Mouse (Mus musculus) stomach, embryonic 14.5 days (tissue): ENCODE data around the gene Pskh1. TPM values are rescaled to one million over a fixed set of nuclear protein-coding genes. Genes with fewer than 3 reads are reported as not detected.

Experiments
- ATAC-seq: fragments of 200-750 bp; cut with Nextera tagmentation; 2 replicates; pipeline ENCODE4 v1.8.0; 2017; ENCODE audit warnings: low read depth, moderate TSS enrichment; ENCODE audit not compliant: insufficient number of reproducible peaks, insufficient read depth, low FRiP score
- H3K27ac ChIP-seq: fragments of 300-500 bp; sonication (generic); 2 replicates; pipeline ENCODE4 v1.5.1; 2014; ENCODE audit warnings: mild to moderate bottlenecking, low read length, moderate library complexity, mixed read lengths
- H3K27me3 ChIP-seq: fragments of 300-500 bp; sonication (generic); 2 replicates; pipeline ENCODE4 v1.6.1; 2014; ENCODE audit warnings: low read length, control low read depth, mixed read lengths; ENCODE audit not compliant: control insufficient read depth, insufficient read depth
- H3K36me3 ChIP-seq: fragments of 300-500 bp; sonication (generic); 2 replicates; pipeline ENCODE4 v1.6.1; 2014; ENCODE audit warnings: mild to moderate bottlenecking, control low read depth, low read length, moderate library complexity, mixed read lengths; ENCODE audit not compliant: control insufficient read depth, insufficient read depth
- H3K4me1 ChIP-seq: fragments of 300-500 bp; sonication (generic); 2 replicates; pipeline ENCODE4 v1.6.1; 2014; ENCODE audit warnings: low read length, control low read depth, mixed read lengths; ENCODE audit not compliant: control insufficient read depth, insufficient read depth
- H3K4me2 ChIP-seq: fragments of 300-500 bp; sonication (generic); replicated peaks from 2 replicates; pipeline ENCODE4 v1.6.1; 2014; ENCODE audit warnings: low read depth, low read length, control low read depth
- H3K4me3 ChIP-seq: fragments of 300-500 bp; sonication (generic); 2 replicates; pipeline ENCODE4 v1.5.1; 2014; ENCODE audit warnings: low read depth, low read length, control low read depth
- H3K9ac ChIP-seq: fragments of 300-500 bp; sonication (generic); replicated peaks from 2 replicates; pipeline ENCODE4 v1.6.1; 2014; ENCODE audit warnings: low read depth, mild to moderate bottlenecking, control low read depth, low read length, moderate library complexity, mixed read lengths
- H3K9me3 ChIP-seq: fragments of 300-500 bp; sonication (generic); 2 replicates; pipeline ENCODE4 v1.6.1; 2016; ENCODE audit warnings: low read depth, low read length, control low read depth; ENCODE audit not compliant: control insufficient read depth
- WGBS: fragments of 180-500 bp; shearing (Covaris S2); extraction: QIAGEN DNeasy Blood & Tissue Kit; methylation state at CpG from one replicate; pipeline ENCODE4 v1.1.7; 2014; 5-methylcytosine and 5-hydroxymethylcytosine counted together
- polyA plus RNA-seq: library from polyadenylated mRNA; unstranded; fragments of >200 nt; fragmentation: Nextera tagmentation; extraction: Ambion mirVana; gene quantifications from 2 replicates; pipeline ENCODE4 v1.2.1, GENCODE M21; 2014

Gene Pskh1
- polyA plus RNA-seq, 1 experiment from 2014 or later: 30.2 TPM

- Histone ChIP-seq H3K9ac (peak overlapping the region; percentile 43), H3K36me3 (peaks cover 9% of the 10 kb centered on the region), H3K27ac (peak overlapping the region; percentile 70), H3K4me1 (no peaks in the 10 kb centered on the region), H3K9me3 (no peaks in the 10 kb centered on the region), H3K4me2 (peak overlapping the region; percentile 97), H3K27me3 (no peaks in the 10 kb centered on the region), H3K4me3 (peak overlapping the region; percentile 65)
- WGBS: under 1% methylated on average over 30 of the region's 30 CpGs
- ATAC-seq: peak; percentile 91
These were observed 36.7 kb downstream of the Pskh1 start for GRCm38 (mm10) chr8:105936866-105937475.

- WGBS: 1% methylated on average over 33 of the region's 33 CpGs
- no peak for ATAC-seq
These were observed 37.5 kb downstream of the Pskh1 start for GRCm38 (mm10) chr8:105937496-105938305.

GRCm38 (mm10) chr8:105938306-105938669 is 38.0 kb downstream of the Pskh1 start, which contains the start of gene Psmb10:
TSS of gene Psmb10 (minus strand) at chr8:105938444.
- Histone ChIP-seq H3K27me3 (no peaks in the 10 kb centered on the region), H3K9ac (peak within 1 kb of the TSS; percentile 43), H3K4me1 (no peaks in the 10 kb centered on the region), H3K4me2 (peak within 1 kb of the TSS; percentile 97), H3K4me3 (peak within 1 kb of the TSS; percentile 65), H3K9me3 (no peaks in the 10 kb centered on the region), H3K36me3 (peaks cover 7% of the 10 kb centered on the region), H3K27ac (peak within 1 kb of the TSS; percentile 70)
- no peak for ATAC-seq
- WGBS: 21% methylated on average over 4 of the region's 4 CpGs

More at GRCm38 (mm10) chr8:105937496-105938305, 37.5 kb downstream of the Pskh1 start:
- Histone ChIP-seq H3K36me3 (peaks cover 7% of the 10 kb centered on the region), H3K9me3 (no peaks in the 10 kb centered on the region), H3K4me1 (no peaks in the 10 kb centered on the region), H3K27me3 (no peaks in the 10 kb centered on the region), H3K9ac (peak overlapping the region; percentile 43), H3K4me3 (peak overlapping the region; percentile 65), H3K4me2 (peak overlapping the region; percentile 97), H3K27ac (peak overlapping the region; percentile 70)

- no peak overlapping the region for H3K4me2 ChIP-seq
- H3K9ac ChIP-seq: no peak overlapping the region
- no peaks in the 10 kb centered on the region for H3K4me1 ChIP-seq
- 94% methylated on average over 11 of the region's 11 CpGs for WGBS
- H3K27me3 ChIP-seq: no peaks in the 10 kb centered on the region
- peaks cover 41% of the 10 kb centered on the region for H3K36me3 ChIP-seq
- no peak overlapping the region for H3K27ac ChIP-seq
- ATAC-seq: no peak
- no peak overlapping the region for H3K4me3 ChIP-seq
- no peaks in the 10 kb centered on the region for H3K9me3 ChIP-seq
These were observed 41.8 kb downstream of the Pskh1 start for GRCm38 (mm10) chr8:105942026-105942425.

GRCm38 (mm10) chr8:105942542-105942941 is 42.3 kb downstream of the Pskh1 start:
- H3K27me3 ChIP-seq: no peaks in the 10 kb centered on the region
- no peak overlapping the region for H3K9ac ChIP-seq
- WGBS: 80% methylated on average over 5 of the region's 5 CpGs
- H3K4me1 ChIP-seq: no peaks in the 10 kb centered on the region
- H3K9me3 ChIP-seq: no peaks in the 10 kb centered on the region
- no peak for ATAC-seq
- H3K36me3 ChIP-seq: peaks cover 46% of the 10 kb centered on the region
- no peak overlapping the region for H3K4me2 ChIP-seq
- no peak overlapping the region for H3K27ac ChIP-seq
- H3K4me3 ChIP-seq: no peak overlapping the region

GRCm38 (mm10) chr8:105943321-105943739 is 43.1 kb downstream of the Pskh1 start, which contains the start of gene Lcat:
TSS of gene Lcat (minus strand) at chr8:105943382.
- no peak for ATAC-seq
- WGBS: 89% methylated on average over 8 of the region's 8 CpGs
- Histone ChIP-seq H3K27me3 (no peaks in the 10 kb centered on the region), H3K4me2 (no peak within 1 kb of the TSS), H3K4me1 (no peaks in the 10 kb centered on the region), H3K9ac (no peak within 1 kb of the TSS), H3K27ac (no peak within 1 kb of the TSS), H3K9me3 (no peaks in the 10 kb centered on the region), H3K4me3 (no peak within 1 kb of the TSS), H3K36me3 (peaks cover 52% of the 10 kb centered on the region)

- Histone ChIP-seq H3K27ac (no peak overlapping the region), H3K36me3 (peaks cover 84% of the 10 kb centered on the region), H3K9ac (no peak overlapping the region), H3K4me2 (no peak overlapping the region), H3K4me3 (no peak overlapping the region), H3K9me3 (no peaks in the 10 kb centered on the region), H3K4me1 (no peaks in the 10 kb centered on the region), H3K27me3 (no peaks in the 10 kb centered on the region)
- 57% methylated on average over 10 of the region's 10 CpGs for WGBS
- peak; percentile 38; the same call in 1 of the 2 replicates for ATAC-seq
These were observed 49.1 kb downstream of the Pskh1 start for GRCm38 (mm10) chr8:105949350-105949749.

- no peak; the same call in 1 of the 2 replicates for ATAC-seq
- peak overlapping the region; percentile 39; the same call in 1 of the 2 replicates for H3K27ac ChIP-seq
- no peaks in the 10 kb centered on the region for H3K4me1 ChIP-seq
- H3K4me3 ChIP-seq: no peak overlapping the region
- H3K9ac ChIP-seq: no peak overlapping the region
- no peaks in the 10 kb centered on the region for H3K27me3 ChIP-seq
- peaks cover 80% of the 10 kb centered on the region for H3K36me3 ChIP-seq
- no peaks in the 10 kb centered on the region for H3K9me3 ChIP-seq
- H3K4me2 ChIP-seq: no peak overlapping the region
- 41% methylated on average over 7 of the region's 7 CpGs for WGBS
These were observed 50.9 kb downstream of the Pskh1 start for GRCm38 (mm10) chr8:105951057-105951659.
